Mouse (Mus musculus) intestine, postnatal 0 days (tissue): ENCODE measurements at regions not wholly inside any gene's neighbourhood (a gene's known extent, or its start where the extent isn't known, plus 50 kb on each side); places are given as distances from the start of the nearest gene placed in this dataset.

Source experiments
- ATAC-seq: fragments of 200-750 bp; cut with Nextera tagmentation; 2 replicates; pipeline ENCODE4 v1.8.0; 2017; ENCODE audit warnings: mild to moderate bottlenecking, moderate TSS enrichment, moderate library complexity
- H3K27ac ChIP-seq: fragments of 300-500 bp; sonication (generic); 2 replicates; pipeline ENCODE4 v1.5.1; 2014; ENCODE audit warnings: mild to moderate bottlenecking, low read depth, low read length, moderate library complexity
- H3K27me3 ChIP-seq: fragments of 300-500 bp; sonication (generic); replicated peaks from 2 replicates; pipeline ENCODE4 v1.6.1; 2014; ENCODE audit warnings: low read length, mixed read lengths; ENCODE audit not compliant: control insufficient read depth, insufficient read depth
- H3K36me3 ChIP-seq: fragments of 300-500 bp; sonication (generic); 2 replicates; pipeline ENCODE4 v1.6.1; 2014; ENCODE audit warnings: mild to moderate bottlenecking, moderate library complexity; ENCODE audit not compliant: control insufficient read depth, insufficient read depth
- H3K4me1 ChIP-seq: fragments of 300-500 bp; sonication (generic); replicated peaks from 2 replicates; pipeline ENCODE4 v1.6.1; 2014; ENCODE audit warnings: antibody characterized with exemption, low read length, mixed read lengths; ENCODE audit not compliant: control insufficient read depth, insufficient read depth
- H3K4me2 ChIP-seq: fragments of 300-500 bp; sonication (generic); replicated peaks from 2 replicates; pipeline ENCODE4 v1.6.1; 2014; ENCODE audit warnings: low read depth, mild to moderate bottlenecking, moderate library complexity
- H3K4me3 ChIP-seq: fragments of 300-500 bp; sonication (generic); 2 replicates; pipeline ENCODE4 v1.5.1; 2014; ENCODE audit warnings: low read depth, low read length
- H3K9ac ChIP-seq: fragments of 300-500 bp; sonication (generic); 2 replicates; pipeline ENCODE4 v1.6.1; 2014; ENCODE audit warnings: mild to moderate bottlenecking, low read depth, low read length
- H3K9me3 ChIP-seq: fragments of 300-500 bp; sonication (generic); 2 replicates; pipeline ENCODE4 v1.6.1; 2016; ENCODE audit warnings: mixed run types; ENCODE audit not compliant: control insufficient read depth
- CTCF ChIP-seq: sonication (generic); IDR thresholded peaks from 2 replicates; pipeline ENCODE4 v1.5.1; 2016; ENCODE audit warnings: low read depth, mild to moderate bottlenecking, control low read depth, antibody characterized with exemption, moderate library complexity
- WGBS: fragments of 180-500 bp; shearing (Covaris S2); extraction: QIAGEN DNeasy Blood & Tissue Kit; methylation state at CpG from one replicate; pipeline ENCODE4 v1.1.7; 2014; 5-methylcytosine and 5-hydroxymethylcytosine counted together

DNA sequence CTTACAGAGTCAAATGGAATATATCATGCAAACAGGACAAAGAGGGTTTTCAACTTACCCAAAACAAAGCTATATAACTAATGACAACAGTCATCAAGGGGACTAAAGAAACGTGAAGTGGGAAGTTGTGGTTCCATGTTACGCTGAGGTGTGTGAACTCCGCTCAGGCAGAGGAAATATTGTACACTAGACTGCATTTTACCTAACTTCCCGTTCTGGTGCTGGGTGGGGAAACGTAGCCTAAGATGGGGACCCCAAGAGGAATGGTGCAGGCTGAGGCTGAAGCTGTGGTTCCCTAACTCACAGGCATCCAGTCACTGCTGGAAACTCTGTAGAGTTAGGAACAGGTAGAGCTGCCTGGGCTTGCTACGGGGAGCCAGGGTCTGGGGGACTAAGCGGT is 59.3 kb upstream of the Dnah5 start:
- H3K4me1 ChIP-seq: no peaks in the 10 kb centered on the region
- H3K36me3 ChIP-seq: no peaks in the 10 kb centered on the region
- ATAC-seq: no peak
- H3K4me2 ChIP-seq: no peak overlapping the region
- H3K27ac ChIP-seq: no peak overlapping the region
- H3K27me3 ChIP-seq: no peaks in the 10 kb centered on the region
- H3K9me3 ChIP-seq: no peaks in the 10 kb centered on the region
- no peak for TF ChIP-seq CTCF
- WGBS: 87% methylated on average over 7 of the region's 7 CpGs
- no peak overlapping the region for H3K9ac ChIP-seq
- no peak overlapping the region for H3K4me3 ChIP-seq

DNA sequence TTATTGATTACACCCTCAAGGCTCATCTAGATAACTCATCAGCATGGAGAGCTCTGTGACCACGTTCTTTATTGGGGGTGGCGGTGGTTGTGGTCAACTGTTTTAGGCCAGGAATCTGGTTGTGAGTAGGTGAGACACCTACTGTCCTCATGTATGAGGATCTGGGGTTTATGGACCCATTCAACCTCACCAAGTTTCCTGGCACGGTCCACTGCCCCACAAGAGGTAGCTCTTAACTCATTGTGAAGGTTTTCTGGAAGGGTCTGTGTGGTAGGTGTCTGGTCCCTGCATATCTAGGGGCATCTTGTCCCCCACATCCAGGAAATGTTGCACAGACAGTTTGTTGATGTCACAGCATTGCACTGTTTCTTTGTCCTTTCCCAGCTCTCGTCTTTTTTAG is 58.7 kb upstream of the Dnah5 start:
- H3K27ac ChIP-seq: no peak overlapping the region
- no peak overlapping the region for H3K4me3 ChIP-seq
- TF ChIP-seq CTCF: no peak
- H3K9ac ChIP-seq: no peak overlapping the region
- no peak overlapping the region for H3K4me2 ChIP-seq
- no peaks in the 10 kb centered on the region for H3K4me1 ChIP-seq
- WGBS: 92% methylated on average over 4 of the region's 4 CpGs
- no peaks in the 10 kb centered on the region for H3K36me3 ChIP-seq
- H3K27me3 ChIP-seq: no peaks in the 10 kb centered on the region
- no peak for ATAC-seq
- H3K9me3 ChIP-seq: no peaks in the 10 kb centered on the region

DNA sequence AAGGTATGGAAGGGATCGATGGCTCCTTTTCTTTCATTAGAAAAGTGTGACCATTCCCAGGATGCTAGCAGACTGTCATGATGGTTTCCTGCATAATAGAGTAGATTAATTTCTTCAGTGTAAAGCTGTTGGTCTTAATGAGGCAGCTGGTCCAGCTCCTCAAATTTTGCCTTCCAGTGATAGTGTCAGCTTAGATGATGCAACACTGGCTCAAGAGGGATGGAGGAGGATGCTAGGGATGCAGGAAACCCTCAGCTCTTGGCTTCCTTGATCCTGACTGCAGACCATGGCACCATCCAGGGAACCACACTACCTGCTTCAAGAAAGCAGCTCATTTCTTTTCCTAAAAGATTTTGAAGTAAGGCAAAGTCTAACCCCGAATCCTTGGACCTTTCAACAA is 51.9 kb upstream of the Dnah5 start:
- Histone ChIP-seq H3K27me3 (peaks cover 8% of the 10 kb centered on the region; the same call in 1 of the 2 replicates), H3K4me3 (no peak overlapping the region), H3K4me1 (no peaks in the 10 kb centered on the region), H3K4me2 (no peak overlapping the region), H3K9me3 (no peaks in the 10 kb centered on the region), H3K36me3 (no peaks in the 10 kb centered on the region), H3K9ac (no peak overlapping the region), H3K27ac (no peak overlapping the region)
- ATAC-seq: no peak
- 92% methylated on average over 2 of the region's 2 CpGs for WGBS
- TF ChIP-seq CTCF: no peak
